Mouse (Mus musculus) cortical plate, adult 2 months (tissue): ENCODE results near the gene Abi3.

Experiments
- CTCF ChIP-seq: fragments of 200-500 bp; IDR thresholded peaks from 2 replicates; pipeline ENCODE4 v1.5.1; 2011; ENCODE audit warnings: mild to moderate bottlenecking, control low read depth, low read length; ENCODE audit not compliant: insufficient read depth; ENCODE audit errors: extremely low read depth
- POLR2A ChIP-seq: fragments of 200-500 bp; IDR thresholded peaks from 2 replicates; pipeline ENCODE4 v1.6.1; 2011; ENCODE audit warnings: mild to moderate bottlenecking, low read length, control low read depth; ENCODE audit not compliant: insufficient read depth; ENCODE audit errors: extremely low read depth

- TF ChIP-seq POLR2A (no peak), CTCF (no peak)
Measured at GRCm38 (mm10) chr11:95814101-95814500, 28.2 kb downstream of the Abi3 start.
